Mouse (Mus musculus) common myeloid progenitor, adult 5-6 weeks (primary cell): Measurements from ENCODE around the gene Hnrnph1. TPM values are rescaled to one million over a fixed set of nuclear protein-coding genes. Genes with fewer than 3 reads are reported as not detected.

Experiments
- ATAC-seq: replicated peaks from 2 replicates; pipeline ENCODE4 v1.8.0; 2016; ENCODE audit warnings: low read depth, mild to moderate bottlenecking, moderate TSS enrichment, inconsistent platforms; ENCODE audit not compliant: poor library complexity, severe bottlenecking
- total RNA-seq: library from RNA; stranded (forward); fragments of 200-1000, 187-1606 nt; gene quantifications from 2 replicates; pipeline ENCODE4 v1.2.3, GENCODE M21; 2017

Hnrnph1 gene
- total RNA-seq, 1 experiment from 2014 or later: 1,045 TPM

DNA sequence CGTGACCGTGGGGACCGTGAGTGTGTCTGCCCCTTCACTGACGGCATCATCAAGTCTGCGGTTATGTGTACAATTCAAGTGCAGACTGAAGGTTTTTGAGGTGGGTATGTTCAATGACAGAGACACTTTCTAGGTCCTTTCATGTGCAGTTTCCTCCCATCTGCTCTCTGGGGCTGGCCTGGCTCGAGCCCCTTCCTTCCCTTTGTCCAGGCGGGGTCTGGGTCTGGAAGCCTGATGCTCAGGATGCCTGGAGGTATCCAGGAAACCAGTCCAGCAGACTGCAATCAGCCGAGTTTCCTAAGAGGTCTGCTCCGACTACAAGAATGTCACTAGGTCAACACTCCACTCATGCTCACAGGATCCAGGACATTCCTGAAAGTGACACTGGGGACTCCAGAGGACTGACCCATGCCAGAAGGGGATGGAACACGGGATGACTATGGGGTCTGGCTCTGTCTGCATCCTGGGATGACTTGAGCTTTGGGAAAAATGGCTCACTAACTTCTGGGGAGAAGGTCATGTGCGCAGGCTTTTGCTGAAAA is 20.0 kb downstream of the Hnrnph1 start:
- no peak for ATAC-seq

DNA sequence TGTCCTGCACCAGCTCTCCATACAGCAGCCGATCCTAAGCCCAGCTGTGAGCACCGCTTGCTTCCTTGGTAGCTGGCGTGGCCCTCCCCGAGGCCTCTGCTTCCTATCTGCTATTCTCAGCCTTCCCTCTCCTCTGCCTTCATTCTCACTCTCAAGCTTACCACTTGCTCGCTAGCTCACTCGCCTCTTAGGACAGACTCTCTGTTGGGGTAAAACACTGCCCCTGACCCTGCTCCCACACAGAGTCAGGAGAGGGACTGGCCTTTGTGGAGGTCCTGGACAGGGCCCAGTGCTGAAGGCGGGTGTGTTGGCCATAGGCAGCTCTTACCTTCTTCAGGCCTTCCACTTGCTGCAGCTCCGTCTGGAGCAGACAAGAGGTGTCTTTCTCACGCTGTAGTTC is 20.5 kb downstream of the Hnrnph1 start:
- no peak for ATAC-seq

DNA sequence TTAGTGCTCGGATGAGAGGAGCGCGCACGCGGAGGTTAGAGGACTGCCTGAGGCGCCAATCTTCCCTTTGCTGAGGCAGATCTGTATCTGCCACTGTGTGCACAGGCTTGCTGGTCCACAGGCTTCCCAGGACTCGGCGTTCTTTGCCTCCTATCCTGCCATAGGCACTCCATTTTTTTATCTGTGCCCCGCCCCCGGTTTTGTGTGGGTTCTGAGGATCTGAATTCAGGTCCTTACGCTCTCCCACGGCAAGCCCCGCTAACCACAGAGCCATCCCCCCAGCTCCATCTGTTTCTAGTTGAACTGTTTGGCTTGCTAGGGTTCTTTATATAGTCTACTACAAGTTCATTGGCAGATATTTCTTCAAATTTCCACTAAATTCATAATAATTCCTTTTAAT is 22.0 kb downstream of the Hnrnph1 start:
- no peak for ATAC-seq

DNA sequence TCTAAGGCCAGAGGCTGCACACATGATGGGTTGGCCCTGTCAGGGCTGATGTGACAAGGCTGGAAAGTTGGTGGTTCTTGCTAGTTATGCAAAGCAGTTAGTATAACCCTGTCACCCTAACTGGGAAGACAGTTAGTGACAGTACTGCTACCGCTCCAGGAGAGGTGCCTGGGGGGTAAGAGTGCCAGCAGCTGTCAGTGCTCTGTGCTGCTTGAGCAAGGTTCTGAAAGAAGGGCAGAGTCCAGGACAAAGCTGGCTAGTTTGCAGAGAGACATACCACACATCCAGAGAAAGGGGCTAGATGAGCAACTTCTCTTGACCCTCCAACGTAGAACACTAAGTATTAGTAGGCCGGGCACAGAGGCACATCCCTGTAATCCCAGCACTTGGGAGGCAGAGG is 25.7 kb downstream of the Hnrnph1 start:
- ATAC-seq: no peak

DNA sequence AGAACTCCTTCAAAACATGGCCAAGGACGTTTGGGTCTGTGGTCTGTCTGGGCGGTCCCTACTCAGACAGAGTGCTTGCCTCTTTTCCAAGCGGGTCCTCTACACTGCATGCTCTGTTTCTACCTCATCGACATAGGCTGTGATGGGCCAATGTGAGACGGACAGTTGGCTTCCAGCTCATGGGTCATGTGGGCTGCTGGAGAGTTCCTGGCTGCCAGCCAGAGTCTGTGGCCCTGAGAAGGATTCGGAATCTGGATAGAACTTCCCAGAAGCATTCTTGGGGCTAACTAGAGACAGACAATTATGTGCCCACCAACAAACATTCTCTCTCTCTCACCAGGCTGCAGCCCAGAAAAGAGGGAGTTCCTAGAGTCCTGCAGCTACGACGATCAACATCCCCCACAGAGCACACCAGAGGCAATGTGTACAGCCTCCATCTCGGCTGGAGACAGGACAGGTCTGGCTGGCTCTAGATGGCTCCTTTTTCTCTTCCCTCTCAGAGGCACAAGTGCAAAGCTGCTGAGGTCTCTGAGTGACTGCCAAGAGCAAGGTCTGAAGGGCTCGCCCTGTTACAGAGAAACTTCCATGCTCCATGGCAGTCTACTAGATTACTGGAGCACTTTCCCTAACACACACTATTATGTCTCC is 26.7 kb downstream of the Hnrnph1 start:
- ATAC-seq: no peak

DNA sequence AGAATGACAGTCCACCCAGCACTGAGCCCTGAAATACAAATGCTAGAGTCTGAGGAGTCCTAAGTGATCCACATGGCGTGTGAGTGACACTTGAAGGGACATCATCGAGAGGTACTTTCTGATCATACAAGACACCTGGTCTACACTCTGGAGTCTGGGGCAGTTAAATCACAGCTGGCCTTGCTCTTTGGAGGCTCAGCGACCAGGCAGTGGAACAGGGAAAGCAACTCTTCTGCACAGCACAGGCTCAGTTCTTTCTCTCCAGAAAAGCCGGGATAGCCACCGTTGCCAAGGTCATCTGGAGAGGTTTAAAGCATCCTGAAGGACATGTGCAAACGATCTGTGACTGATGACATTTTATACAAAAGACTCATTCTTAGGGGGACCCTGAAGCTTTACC is 30.4 kb downstream of the Hnrnph1 start:
- no peak for ATAC-seq

DNA sequence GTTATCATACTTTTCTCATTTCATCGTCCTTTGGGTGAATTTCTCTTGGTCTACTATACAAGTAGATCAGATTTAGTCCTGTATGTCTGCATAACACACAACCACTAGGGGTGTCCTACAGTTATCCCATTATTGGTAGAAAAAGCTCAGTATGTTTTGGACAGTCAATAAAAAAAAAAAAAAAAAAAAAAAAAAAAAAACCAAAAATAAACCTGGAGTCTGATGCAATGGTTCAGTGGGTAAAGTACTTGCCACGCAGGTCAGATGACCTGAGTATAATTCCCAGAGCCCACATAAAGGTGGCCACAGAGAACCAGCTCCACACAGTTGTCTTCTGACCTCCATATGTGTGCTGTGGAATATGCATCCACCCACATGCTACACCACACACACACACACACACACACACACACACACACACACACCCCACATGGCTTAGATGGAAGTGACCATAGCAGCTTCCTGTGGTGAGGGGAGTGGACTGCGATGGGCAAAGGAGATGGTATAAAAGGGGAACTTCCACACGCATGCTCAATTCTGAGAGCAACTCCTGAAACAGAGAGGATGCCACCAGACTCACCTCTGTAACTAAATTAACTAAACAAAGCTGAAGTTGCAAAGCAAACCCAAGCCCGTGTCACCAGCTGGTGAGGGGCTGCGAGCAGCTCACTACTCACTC is 38.9 kb downstream of the Hnrnph1 start:
- peak; percentile 89 for ATAC-seq

DNA sequence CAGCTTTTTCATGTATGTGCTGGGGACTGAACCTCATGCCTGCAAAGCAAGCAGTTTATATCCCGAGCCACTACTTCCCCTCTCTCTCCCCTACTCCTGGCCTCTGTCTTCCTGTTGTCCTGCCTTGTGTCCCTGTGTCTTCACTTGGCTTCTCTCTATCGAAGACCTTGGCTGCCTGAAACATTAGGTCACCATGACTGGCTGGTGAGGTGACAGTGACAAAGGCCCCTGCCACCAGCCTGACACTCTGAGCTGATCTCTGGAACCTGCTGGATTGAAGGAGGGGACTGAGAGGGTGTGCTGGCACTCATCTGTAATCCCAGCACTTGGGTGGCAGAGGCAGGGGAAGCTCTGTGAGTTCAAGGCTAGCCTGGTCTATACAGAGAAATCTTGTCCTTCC is 41.1 kb downstream of the Hnrnph1 start:
- no peak for ATAC-seq

DNA sequence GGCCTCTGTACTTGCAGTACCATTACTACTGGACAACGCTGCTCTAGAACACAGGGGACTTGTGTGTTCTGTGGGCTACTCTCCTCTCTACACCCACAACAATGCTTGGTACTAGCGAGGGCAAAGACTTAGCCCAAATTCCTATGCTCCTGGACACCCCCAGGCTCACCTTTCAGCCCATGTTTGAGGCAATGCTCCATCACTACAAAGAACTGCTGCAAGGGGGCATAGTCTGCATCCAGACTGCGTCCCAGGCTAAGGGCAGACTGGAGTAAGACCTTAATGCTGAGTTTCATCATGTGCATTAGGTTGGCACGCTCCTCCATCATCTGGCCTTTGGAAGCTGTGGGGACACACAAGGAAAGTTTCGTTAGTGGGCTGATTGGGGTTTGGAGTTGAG is 44.7 kb downstream of the Hnrnph1 start:
- peak; percentile 23; the same call in 1 of the 2 replicates for ATAC-seq

DNA sequence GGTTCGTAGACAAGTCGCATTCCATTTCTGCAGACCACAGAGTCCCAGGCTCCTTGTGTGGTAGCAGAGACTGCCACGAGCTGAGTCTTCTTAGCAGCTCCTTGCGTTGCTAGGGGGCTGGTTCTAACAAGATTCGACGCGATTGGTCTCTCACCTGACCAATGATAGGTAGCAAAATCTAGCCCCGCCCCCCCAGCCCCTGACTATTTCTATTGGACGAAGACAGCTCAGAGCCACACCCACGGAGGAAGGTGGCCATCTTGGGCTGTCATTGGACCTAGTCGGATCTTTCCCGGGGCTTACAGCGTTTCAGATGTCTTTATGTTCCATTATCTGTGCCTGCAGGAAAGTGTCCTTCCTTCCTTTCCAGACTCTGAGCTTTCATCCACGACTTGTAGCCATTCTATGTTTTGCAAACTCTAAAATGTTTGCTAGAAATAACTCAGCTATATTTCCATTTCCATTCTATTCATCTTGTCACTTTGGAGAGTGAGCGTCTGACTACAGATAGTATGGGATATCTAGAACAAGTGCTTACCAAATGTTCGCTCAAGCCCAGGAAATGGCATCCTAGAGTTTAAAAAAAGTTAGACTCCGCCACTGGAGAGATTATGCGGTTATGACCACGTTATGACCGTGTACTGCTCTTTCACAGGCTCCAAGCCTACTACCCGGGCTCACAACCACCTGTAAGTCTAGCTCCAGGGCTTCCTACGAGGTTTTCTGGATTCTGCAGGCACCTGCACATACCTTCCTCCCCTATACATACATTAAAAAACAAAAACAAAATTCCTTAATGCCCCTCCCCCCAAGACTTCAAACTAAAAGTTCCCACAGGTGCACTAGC is 45.4 kb downstream of the Hnrnph1 start:
- ATAC-seq: peak; percentile 82

DNA sequence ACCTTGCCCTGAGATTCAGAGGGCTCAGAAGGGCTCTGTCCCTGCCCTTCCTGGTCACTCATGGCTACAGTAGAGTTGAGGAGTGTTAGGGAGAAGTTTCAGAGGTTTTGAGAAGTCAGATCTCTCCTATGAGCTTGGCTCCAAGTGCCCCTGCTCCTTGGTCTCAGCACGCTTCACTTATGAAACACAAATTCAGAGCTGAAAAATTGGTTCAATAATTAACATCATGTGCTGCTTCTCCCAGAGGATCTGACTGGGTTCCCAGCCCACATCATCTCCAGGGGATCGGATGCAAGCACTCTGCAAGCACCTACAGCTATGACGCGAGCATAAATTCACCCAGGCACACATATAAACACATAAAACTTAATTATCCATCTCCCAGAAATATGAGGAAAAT is 49.3 kb downstream of the Hnrnph1 start:
- no peak for ATAC-seq

DNA sequence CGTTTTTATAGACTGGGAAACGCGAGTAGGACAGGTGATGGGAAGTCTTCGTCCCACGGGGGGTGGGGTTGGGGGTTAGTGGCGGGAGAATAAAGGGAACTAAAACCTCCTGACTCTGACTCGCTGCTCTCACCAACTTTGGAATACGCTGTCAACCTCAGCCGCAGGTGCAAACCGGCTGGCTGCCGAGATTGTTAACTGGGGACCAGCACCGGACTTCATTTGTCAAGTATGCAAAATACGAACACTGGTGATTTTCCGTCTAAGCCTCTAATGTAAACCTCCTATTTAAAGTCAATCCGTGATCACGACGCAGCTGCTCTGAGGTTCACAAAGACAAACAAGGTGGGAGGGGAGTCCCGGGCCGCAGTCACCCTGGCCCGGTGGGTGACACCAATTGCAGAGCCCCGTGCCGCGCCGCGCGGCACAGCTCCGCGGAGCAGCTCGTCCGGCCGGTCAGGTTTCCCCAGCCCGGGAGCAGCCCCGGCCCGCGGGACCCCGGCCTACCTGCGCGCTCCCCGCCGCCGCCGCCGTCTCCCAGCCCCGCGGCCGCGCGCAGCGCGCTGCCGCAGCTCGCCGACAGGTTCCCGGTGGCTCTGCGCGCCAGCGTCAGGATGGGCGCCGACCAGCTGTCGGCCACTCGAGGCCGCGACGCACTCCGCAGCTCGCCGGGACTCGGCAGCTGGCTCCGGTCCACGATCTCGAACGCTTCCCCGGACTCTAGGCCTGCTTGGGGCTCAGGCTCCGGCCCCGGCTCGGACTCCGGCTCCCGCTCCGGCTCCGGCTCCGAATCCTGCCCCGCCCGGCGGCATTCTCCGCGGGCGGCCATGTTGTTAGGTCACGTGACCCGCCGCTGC is 53.7 kb downstream of the Hnrnph1 start, which contains the start of gene Rufy1:
Gene Rufy1 (minus strand): TSS at position 849 of the 857 bp plus-strand sequence.
- ATAC-seq: peak; percentile 59

DNA sequence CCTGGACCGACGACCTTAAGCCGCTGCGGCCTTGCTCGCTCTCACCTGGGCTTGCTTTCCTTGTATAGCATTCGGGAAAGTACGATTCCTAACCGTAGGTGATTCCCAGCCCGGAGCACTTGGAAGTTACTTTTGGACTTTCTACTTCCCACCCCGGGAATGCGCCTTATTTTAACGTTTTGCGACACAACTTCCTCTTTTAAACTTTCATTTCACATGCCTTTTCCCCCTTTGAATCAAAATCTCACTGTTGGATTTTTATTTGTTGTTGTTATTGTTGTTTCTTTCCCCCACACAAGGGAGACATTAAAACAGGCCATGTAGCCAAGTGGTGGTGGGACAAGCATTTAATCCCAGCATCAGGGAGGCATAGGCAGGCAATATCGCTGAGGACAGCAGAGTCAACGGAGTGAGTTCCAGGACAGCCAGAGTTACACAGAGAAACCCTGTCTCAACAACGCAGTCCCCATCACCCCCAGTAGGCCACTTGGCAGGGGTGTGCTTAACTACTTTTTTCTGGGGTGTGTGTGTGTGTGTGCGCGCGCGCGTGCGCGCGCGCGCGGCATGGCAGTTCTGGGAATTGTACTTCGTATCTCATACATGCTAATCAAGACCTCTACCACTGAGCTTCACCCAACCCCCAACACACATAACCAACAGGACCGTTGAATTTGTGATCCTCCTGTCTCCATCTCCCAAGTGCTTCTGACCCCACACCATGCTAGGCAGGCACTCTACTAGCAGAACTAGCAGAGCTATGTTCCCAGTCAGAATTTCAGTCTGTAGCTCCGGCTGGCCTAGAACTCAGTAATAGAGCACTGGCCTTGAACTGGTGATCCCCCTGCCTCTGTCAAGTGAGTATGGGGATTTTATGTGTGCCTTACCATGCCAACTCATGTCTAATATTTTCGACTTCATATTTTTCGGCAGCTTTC is 54.6 kb downstream of the Hnrnph1 start:
- ATAC-seq: peak; percentile 48

DNA sequence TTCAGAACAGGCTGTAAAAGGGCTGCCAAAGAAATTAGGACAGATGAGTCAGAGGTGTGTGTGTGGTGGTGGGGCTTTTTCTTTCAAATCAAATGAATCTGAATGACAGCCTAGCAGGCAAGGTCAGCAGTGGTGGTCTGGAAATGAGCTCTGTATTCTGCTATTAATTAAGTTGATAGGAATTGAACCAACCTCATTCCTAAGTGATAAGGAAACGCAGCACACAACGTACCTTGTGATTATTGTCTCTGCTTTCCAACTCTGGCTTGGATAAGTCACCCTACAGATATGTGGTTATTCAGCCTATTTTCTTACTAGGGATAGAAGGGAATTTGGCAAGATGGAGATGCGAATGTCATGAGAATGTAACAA is 55.3 kb downstream of the Hnrnph1 start:
- no peak for ATAC-seq

DNA sequence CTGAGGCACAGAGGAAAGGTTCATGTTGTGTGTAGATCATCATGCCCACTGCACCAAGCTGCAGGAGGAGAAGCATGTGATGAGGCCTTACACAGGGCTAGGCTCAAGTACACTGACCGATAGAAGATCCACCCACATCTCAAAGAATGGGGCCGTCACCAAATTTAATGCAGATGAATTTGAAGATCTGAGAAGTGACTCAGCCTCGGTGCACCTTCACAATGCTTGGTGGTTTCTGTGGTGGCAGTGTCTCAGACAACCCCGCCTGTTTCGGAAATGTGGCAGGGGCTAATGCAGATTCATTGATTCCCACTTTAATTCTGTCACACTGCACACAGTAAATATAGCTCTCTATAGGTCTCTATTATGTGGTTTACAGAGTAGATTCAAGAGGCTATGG is 56.1 kb downstream of the Hnrnph1 start:
- ATAC-seq: no peak
